Mouse (Mus musculus): ENCODE measurements at regions not wholly inside any gene's neighbourhood (a gene's known extent, or its start where the extent isn't known, plus 50 kb on each side); places are given as distances from the start of the nearest gene placed in this dataset.

GRCm38 (mm10) chr7:72543501-72543900 is 237.1 kb upstream of the Mctp2 start:
- no peak for TF ChIP-seq POLR2AphosphoS2 (IDR thresholded peaks at IDR 0.05; ENCODE audit: insufficient read length, low read depth)
- TF ChIP-seq USF1 (IDR thresholded peaks at IDR 0.05; ENCODE audit: low read depth): no peak
- TF ChIP-seq POLR2A (IDR thresholded peaks at IDR 0.05; ENCODE audit: insufficient read length, low read depth): no peak
- no peak for TF ChIP-seq E2F4 (IDR thresholded peaks at IDR 0.05; ENCODE audit: insufficient read depth)
